Mouse (Mus musculus): ENCODE measurements around the gene Sh3bp5l. TPM values are rescaled to one million over a fixed set of nuclear protein-coding genes. Genes with fewer than 3 reads are reported as not detected.
"Not testable (repeated sequence)": the region's sequence is repeated elsewhere in the genome, so short reads cannot be mapped to it uniquely, and the experiment has no call there.

Gene Sh3bp5l
- total RNA-seq (2021) = 10 to 100 TPM; 67.1 to 69.3 TPM
- long read RNA-seq, experiment 1, transcript Sh3bp5l-201 (7 exons, 2,977 nt) = major isoform, 52 of 91 reads
- long read RNA-seq, experiment 1, transcript Sh3bp5l-202 (7 exons, 3,016 nt) = minor isoform, 19 of 91 reads
- long read RNA-seq, experiment 1, partial matches to known transcripts = 4 of 91 reads
- long read RNA-seq, experiment 1, other reads (novel, unspliced or antisense) = 16 of 91 reads
- long read RNA-seq, experiment 2, transcript Sh3bp5l-201 (7 exons, 2,977 nt) = major isoform, 60 of 117 reads
- long read RNA-seq, experiment 2, transcript Sh3bp5l-202 (7 exons, 3,016 nt) = minor isoform, 24 of 117 reads
- long read RNA-seq, experiment 2, partial matches to known transcripts = 12 of 117 reads
- long read RNA-seq, experiment 2, other reads (novel, unspliced or antisense) = 21 of 117 reads

DNA sequence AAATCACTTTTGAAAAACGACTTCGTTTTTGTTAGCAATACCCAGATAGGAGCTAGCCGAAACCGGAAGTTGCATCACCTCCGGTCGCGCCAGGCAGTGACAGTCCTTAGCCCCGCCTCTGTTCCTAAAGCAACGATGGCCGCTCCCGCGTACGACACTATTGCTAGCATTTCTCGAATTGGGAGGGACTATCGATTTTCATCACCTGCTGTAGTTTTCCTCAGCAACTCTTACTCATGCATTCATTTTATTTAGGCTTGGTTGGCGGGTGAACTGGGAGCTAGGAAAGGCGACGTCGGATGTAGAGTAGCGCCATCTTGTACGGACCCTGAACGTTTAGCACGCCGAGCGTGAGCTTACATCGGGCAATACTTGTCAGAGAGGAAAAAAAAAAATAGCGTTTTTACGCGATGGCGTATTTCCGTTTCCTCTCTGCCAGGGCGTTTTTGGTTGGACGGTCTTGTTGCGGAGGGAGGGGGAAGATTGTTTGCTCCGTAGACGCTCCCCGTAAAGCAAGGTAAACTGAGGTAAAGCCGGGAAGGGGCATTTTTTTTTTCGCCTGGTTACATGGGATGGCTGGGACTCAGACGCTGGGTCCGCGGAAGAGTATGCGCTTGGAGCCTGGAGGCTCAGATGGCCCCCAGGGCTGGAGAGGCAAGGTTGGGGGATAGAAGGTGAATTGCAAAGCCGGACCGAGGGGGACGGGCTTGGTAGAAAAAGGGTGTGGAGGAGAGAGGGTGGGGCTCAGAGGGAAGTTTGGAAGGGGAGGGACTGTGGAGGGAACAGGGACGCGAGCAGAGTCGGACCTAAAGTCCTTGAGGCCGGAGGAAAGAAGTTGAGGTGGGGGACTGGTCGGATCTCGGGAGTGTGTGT lies at the start of gene Sh3bp5l, which contains the start of gene Zfp672:
Sh3bp5l (plus strand) TSS at position 449 of the 873 bp plus-strand sequence.
Zfp672 (minus strand) TSS at position 64 of the 873 bp plus-strand sequence.
- DNase-seq (ENCODE audit: low spot score in 2 of 2) = peak; percentile 95 to 96

DNA sequence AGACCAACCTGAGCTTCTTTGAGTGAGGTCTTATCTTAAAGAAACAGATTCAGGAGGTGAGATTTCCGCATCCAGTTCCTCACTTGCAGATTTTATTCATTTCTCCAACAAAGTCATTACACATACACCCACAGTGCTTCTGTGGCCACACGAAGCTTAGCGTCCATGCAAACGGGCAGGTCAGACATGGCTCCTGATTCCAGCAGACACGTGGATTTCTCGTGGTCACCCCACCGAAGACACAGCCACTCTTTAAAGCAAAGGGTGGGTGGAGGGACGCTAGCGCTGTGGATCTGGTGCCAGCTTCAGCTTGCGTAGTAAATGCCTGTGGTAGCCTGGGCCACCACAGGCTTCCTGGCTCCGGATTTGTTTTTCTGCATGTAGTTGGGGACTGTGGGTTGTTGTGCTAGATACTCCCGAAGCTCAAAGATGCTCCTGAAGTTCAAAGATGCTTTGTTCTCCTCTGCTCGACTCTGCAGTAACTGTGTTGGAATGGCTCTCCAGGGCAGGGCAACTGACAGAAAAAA lies 48.5 kb upstream of the Sh3bp5l start:
- DNase-seq (ENCODE audit: low spot score in 2 of 2) = no peak

DNA sequence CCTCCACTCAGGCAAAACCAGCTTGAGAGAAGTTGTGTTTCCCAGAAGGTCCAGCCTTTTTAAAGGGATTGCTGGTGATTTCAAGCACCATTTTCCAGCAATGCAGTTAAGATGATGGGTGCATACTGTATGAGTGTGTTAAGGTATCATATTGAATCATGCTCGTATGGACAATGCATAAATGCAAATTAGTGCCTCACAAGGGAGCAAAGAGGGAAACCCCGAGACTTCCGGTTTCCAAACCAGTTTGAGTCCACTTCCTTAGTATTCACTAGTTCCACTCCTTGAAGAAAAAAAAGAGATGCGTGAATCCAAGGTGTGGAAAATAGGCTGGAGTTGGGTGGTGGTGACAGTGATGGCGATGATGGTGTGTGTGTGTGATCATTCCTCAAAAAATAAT lies 48.0 kb upstream of the Sh3bp5l start:
- no peak for DNase-seq (ENCODE audit: low spot score in 2 of 2)

DNA sequence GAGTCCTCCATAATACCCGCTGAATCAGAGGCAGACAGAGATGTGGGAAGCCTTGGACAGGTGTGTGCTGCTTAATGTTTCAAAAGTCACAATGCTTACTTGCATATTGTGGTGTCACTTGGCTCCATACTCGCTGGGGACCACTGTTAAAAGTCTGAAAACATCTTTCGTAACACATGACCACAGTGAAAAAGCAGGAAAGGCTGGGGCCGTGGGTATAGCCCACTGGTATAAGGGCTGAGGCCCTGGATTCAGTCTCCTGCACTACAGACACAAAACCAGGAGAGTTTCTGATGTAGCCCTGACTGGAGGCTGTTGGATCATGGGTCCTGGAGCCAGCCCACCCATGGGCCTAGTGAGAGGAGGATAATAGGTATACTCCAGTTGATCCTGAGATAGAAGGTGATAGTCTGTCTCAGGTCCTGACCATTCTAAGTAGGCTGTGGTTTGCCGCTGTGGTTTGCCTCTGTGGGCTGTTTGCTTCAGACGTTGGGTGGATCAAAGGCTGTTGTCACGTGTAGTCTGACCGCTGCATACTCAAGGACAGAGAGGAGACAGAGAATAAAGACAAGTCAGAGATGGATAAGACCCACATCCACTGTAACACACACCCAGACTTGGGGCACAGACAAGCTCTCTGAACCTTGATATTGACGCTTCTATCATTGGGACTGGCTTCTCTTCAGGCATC lies 40.4 kb upstream of the Sh3bp5l start:
- DNase-seq (ENCODE audit: low spot score in 2 of 2) = no peak

DNA sequence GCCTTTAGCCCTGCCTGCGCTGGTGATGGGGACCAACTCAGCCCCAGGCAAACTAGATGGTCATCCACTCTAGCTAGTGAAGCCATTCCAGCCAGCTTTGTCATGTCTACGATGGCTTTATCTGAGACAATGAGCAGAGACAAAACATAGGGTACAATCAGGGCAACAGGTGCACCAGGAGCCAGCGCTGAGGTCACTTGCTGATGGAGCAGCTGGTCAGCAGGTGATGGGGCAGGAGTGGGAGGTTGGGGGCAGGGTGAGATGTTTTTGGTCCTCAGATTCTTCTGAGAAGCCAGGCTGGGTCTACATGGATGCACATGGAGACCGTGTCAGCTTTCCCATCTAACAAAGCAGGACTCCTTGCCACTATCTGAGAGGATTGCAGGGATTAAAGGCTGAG lies 39.7 kb upstream of the Sh3bp5l start:
- DNase-seq (ENCODE audit: low spot score in 2 of 2) = no peak

DNA sequence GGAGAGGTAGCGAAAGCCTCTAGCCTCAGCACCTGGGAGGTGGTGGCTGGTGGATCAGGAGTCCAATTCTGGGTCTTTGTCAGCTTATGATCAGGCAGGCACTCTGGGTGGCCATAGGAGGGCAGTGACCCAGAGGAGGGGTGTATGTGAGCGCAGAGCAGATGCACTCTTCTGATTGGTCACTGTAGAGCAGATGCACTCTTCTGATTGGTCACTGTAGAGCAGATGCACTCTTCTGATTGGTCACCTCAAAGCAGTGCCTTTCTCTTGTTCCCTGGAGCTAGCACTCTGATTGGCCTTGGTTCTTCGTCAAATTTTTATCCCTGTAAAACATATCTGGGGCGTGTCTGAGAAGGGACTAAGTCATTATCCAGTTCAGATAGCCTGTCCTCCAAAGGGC lies 37.7 kb upstream of the Sh3bp5l start:
- no peak for DNase-seq (ENCODE audit: low spot score in 2 of 2)

DNA sequence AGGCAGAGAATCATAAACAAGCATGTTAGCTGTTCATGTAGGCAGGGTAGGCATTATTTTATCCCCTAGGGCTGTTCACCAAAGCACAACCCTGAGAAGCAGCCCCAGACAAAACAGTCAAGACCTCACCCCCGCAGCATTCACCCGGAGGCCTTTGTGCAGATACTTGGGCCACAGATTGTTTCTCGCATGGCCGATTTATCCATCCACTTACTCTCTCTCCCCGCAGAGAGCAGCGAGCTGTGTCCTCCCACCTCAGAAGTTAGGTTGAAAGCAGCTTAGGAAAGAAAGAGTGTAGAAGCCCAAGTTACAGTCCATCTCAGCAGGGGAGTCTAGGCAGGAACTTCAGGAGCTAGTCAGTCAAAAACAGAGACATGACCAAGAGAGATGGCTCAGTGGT lies 33.1 kb upstream of the Sh3bp5l start:
- DNase-seq (ENCODE audit: low spot score in 2 of 2) = no peak

DNA sequence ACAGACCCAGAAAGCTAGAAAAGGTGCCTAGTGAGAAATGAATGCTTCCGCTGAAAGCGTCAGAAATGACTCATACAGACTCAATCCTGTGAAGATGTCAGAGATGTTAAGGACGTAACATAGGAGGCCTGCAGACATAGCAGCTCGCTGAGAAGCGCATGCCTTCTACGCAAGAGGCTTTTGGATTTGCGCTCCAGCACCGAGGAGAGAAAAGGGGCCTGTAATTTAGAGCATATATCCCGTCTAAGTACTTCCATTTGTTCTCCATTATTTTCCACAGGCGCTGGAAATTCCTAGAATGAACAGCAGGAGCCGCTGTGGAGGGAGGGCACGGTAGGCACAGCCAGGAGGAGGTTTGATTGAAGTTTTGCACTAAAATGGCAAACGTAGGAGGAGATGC lies 29.5 kb upstream of the Sh3bp5l start:
- DNase-seq (ENCODE audit: low spot score in 2 of 2) = peak; percentile 78

DNA sequence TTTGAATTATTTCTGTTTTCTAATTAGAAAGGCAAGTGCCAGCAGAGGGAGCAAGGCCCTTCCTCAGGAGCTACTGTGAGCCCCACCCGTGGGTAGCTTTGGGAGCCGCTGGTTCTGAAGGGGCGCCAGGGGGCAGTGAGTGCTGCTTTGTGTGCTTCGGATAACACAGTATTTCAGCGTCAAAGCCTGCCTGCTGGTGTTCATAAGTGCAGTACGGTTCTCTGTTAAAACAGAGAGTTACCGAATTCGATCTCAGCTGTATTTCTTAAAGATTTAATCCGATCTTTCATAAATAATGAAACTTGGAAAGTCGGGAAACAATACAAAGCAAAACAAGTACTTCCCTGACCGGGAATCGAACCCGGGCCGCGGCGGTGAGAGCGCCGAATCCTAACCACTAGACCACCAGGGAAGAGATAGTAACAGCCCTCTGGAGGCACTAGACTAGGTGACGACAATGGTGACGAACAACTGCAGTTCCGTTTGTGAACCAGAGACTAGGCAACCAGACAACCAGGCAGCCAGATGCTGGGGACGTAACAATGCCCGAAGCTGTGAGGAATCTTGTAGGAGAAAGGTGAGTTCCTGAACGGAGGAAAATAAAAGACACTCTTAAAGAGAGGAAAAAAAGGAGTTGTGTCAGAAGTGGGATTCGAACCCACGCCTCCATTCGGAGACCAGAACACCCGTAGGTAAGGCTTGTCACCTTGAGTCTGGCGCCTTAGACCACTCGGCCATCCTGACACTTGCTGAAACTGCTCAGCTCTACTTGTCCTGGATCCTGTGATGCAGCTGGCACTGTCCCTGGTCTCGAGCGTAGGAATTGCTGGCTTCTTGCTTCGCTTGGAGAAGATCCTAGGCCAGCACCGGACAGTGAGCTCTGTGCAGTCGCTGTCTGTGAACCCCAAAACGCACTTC lies 28.4 kb upstream of the Sh3bp5l start:
- peak; percentile 97 to 100 for DNase-seq (ENCODE audit: low spot score in 2 of 2)

DNA sequence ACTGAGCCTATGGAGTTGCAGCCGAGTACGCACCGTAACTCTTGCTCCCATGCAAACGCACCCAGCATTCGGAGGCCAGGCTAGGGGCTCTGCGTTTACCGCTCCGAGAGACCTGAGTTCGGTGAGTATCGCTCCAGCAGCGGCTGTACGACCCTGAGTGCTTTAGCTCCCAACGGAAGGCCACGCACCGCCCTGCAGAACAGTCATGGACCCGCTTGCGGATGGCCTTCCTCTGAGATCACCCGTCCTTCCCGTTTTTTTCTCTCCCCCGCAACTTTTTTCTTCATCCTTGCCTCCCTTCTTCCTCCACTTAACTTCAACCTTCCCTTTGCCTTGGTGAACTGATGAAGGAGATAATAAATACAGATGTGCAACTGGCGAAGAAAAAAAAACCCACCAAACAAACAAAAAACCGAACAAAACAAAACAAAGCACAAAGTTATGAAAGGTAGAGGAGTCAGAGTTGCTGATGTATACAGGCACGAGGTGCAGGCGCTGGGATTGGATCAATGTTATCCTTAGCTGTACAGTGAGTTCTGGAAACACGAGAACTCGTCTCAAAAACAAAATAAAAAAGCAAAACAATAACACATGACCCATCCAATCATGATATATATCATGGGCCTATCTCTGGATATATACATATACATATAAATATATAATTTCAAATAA lies 27.6 kb upstream of the Sh3bp5l start:
- DNase-seq (ENCODE audit: low spot score in 2 of 2) = no peak

DNA sequence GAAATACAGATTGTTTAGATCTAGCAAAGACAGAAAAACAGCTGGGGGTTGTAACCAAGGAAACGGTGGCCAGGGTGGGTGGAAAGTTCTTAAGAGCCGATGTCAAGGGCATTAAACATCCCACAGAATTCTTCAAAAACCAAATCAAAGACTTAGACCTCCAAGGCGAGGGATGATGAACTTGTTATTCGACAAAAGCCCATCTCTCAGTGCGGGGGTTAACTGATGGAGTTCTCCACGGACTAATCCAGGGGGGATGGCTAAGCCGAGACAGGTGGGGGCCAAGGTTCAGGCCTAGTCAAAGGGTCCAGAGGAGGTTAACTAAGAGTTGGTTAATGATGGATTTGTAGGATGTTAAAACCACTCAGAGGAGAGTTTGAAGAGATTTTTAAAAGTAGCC lies 26.9 kb upstream of the Sh3bp5l start:
- no peak for DNase-seq (ENCODE audit: low spot score in 2 of 2)

DNA sequence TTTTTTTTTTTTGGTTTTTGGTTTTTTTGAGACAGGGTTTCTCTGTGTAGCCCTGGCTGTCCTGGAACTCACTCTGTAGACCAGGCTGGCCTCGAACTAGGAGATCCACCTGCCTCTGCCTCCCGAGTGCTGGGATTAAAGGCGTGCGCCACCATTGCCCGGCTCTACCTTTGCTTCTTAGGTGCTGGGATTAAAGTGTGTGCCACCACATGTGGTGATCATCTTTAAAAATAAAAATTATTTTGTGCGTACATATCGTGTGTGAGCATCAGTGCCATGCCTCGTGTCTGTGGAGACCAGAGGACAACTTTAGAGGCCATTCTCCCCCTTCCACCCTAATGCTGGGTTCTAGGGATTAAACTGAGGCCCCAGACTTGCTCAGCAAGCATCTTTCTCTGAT lies 25.2 kb upstream of the Sh3bp5l start:
- DNase-seq (ENCODE audit: low spot score in 2 of 2) = not testable (repeated sequence)

DNA sequence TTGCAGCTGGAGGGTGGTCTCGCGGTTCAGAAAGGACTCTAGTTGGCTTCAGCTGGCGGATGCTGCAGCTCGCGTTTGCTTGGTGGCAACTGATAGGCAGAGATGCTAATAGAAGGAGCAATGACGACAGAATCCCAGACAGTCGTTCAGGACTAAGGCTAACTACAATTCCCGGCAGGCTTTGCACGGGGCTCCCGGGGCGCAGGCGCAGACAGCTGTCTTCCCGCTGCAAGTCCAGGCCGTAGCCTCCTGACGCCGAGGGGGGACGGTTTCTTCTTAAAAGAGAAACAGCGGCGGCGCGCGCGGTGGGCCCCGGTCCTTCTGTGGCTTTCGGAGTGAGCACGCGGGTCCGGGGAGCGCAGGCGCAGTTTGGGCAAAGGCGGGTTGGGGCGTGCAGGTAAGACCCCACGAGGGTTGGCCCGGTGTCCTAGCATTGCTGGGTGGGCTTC lies 23.6 kb upstream of the Sh3bp5l start, which contains the start of gene Zfp692:
Zfp692 (plus strand) TSS at position 210 of the 449 bp plus-strand sequence.
- peak; percentile 94 to 98 for DNase-seq (ENCODE audit: low spot score in 2 of 2)

DNA sequence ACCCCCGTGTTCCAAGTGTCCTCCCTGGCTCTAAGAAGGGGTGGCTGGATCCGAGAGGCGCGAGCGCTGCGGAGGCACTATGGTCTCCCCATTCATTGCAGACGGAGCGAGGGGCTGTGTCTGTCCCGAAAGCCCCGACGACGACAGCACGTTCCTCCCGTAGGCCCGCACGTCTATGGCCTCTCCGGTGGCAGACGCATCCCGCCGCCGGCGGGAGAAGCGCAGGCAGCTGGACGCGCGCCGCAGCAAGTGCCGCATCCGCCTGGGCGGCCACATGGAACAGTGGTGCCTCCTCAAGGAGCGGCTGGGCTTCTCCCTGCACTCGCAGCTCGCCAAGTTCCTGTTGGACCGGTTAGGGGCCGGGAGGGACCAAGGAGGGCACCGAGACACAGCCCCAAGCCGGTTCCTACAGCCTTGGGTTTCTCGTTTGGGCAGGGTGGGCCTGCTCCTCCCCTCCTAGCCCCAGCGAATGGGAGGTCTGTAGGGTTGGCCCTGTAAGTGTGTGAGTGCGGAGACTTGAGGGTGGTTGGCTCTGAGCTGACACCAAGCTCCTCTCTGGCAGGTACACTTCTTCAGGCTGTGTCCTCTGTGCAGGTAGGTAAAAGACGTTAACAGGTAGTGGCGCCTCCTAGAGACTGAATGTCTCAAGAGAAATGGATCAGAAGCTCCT lies 23.0 kb upstream of the Sh3bp5l start:
- peak in 1 of 2 experiments; percentile 52 for DNase-seq (ENCODE audit: low spot score in 2 of 2)

DNA sequence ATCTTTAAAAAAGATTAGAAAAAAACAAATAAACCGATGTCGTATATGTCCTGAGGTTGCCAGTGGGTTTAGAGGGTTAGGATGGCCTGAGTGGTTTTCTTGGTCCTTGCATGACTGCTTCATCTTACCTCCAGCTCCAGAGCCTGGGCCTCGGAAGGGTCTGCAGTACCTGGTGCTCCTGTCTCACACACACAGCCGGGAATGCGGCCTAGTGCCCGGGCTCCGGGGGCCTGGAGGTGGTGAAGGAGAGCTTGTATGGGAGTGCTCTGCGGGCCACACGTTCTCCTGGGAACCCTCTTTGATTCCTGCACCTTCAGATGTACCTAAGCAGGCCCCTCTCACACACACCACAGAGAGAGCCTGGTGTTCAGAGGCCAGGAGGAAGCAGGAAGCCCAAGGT lies 21.9 kb upstream of the Sh3bp5l start:
- DNase-seq (ENCODE audit: low spot score in 2 of 2) = no peak

DNA sequence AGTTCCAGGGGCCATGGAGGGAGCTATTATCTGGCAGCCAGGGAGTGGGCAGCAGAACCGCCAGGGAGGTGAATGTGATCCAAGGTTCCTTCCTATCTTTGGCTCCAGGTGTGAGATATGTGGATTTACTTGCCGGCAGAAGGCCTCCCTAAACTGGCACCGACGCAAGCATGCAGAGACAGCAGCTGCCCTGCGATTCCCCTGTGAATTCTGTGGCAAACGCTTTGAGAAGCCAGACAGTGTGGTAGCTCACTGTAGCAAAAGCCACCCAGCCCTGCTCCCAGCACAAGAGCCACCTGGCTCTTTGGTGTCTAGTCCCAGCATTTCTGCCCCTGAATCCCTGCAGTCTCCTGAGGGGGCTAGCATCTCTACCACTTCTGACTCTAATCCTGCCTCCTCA lies 16.5 kb upstream of the Sh3bp5l start:
- DNase-seq (ENCODE audit: low spot score in 2 of 2) = peak in 1 of 2 experiments; percentile 37

DNA sequence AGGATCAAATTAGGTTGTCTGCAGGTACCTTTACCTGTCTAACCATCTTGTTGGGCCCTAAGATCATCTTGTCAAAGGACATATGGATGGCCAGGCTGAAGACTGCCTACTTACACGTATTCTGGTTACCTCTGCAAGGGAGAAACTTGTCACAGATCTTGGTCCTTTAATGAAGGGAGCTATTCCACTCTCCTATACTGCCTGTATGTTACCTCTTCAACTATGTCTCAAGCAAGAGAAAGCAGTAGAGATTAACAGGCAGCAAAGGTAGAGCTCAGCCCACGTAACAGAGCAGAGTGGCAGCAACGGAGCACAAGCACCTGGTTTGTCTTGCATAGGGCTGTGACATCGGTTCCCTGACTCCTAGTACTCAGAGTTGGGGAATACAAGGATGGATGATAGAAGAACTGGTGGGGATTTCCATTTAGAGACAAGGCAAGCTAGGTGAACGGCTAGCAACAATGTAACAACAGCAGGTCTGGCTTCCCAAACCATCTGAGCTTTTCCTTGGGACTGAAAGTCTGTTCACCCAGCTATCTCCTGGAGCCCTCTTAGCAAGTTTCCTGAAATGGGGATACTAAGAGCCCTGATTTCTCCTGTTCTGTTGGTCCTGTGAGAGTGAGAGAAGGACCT lies 14.9 kb upstream of the Sh3bp5l start:
- no peak for DNase-seq (ENCODE audit: low spot score in 2 of 2)

DNA sequence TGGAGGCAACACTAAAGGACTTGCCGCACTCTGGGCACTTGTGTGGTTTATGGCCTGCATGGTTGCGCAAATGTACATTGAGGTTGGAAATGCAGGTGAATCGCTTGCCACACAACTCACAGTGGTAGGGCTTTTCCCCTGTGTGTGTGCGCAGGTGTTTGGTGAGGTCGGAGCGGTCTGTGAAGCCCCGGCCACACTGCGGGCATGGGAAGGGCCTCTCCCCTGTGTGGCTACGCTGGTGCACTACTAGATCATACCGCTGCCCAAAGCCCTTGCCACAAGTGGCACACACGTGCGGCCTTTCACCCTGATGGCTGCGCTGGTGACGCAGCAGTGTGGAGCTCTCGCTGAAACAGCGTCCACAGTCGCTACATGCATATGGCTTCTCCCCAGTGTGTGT lies 14.2 kb upstream of the Sh3bp5l start:
- no peak for DNase-seq (ENCODE audit: low spot score in 2 of 2)

Measured in layer of hippocampus, postnatal 14 days (tissue).